Mouse (Mus musculus) CH12.LX (cell line): ENCODE data around the gene Phf5a. TPM values are rescaled to one million over a fixed set of nuclear protein-coding genes. Genes with fewer than 3 reads are reported as not detected.

Experiments
- DNase-seq: peaks from one replicate; pipeline ENCODE4 v3.0.0-alpha.2; 2013; ENCODE audit errors: extremely low read depth
- H3K27ac ChIP-seq: 2 replicates; pipeline ENCODE4 v1.5.1; 2012; ENCODE audit warnings: low read depth, mild to moderate bottlenecking, control low read depth, moderate library complexity; ENCODE audit not compliant: insufficient read depth
- H3K27me3 ChIP-seq: replicated peaks from 2 replicates; pipeline ENCODE3; 2012; ENCODE audit warnings: inconsistent platforms
- H3K36me3 ChIP-seq, 2 experiments: replicated peaks in 1 of 2; 2 replicates each; pipeline versions ENCODE3 to v1.6.1; 2012; ENCODE audit warnings: inconsistent platforms in 1 of 2, low read length in 1 of 2, mild to moderate bottlenecking in 1 of 2, mixed read lengths in 1 of 2, moderate library complexity in 1 of 2; ENCODE audit not compliant: control insufficient read depth in 1 of 2, insufficient read depth in 1 of 2
- H3K4me1 ChIP-seq, 2 experiments: 2 replicates each; pipeline ENCODE4 v1.6.1; 2012; ENCODE audit warnings: inconsistent platforms in 1 of 2, moderate library complexity in 1 of 2; ENCODE audit not compliant: insufficient read depth in 2 of 2, control insufficient read depth in 1 of 2
- H3K4me2 ChIP-seq: 2 replicates; pipeline ENCODE4 v1.6.1; 2012; ENCODE audit warnings: low read depth, mild to moderate bottlenecking, control low read depth; ENCODE audit not compliant: poor library complexity, insufficient read depth, severe bottlenecking
- H3K4me3 ChIP-seq, 3 experiments: fragments of 150-350 bp in 1 of 3; sonication (generic) in 1 of 3; replicated peaks in 1 of 3; 2 replicates each; pipeline versions ENCODE3 to v1.5.1; 2011 to 2012; ENCODE audit warnings: low read depth in 2 of 3, low read length in 2 of 3, mild to moderate bottlenecking in 2 of 3, moderate library complexity in 2 of 3, control low read depth in 1 of 3, improper control_type of control experiment in 1 of 3, inconsistent platforms in 1 of 3, mixed read lengths in 1 of 3; ENCODE audit not compliant: poor library complexity in 1 of 3
- H3K79me2 ChIP-seq: replicated peaks from 2 replicates; pipeline ENCODE4 v1.6.1; 2012; ENCODE audit warnings: mild to moderate bottlenecking, moderate library complexity; ENCODE audit not compliant: control insufficient read depth, poor library complexity, insufficient read depth, severe bottlenecking; ENCODE audit errors: extremely low read depth
- H3K9ac ChIP-seq: 2 replicates; pipeline ENCODE4 v1.6.1; 2012; ENCODE audit warnings: low read depth, mild to moderate bottlenecking, control low read depth, moderate library complexity; ENCODE audit not compliant: insufficient read depth
- H3K9me3 ChIP-seq: replicated peaks from 2 replicates; pipeline ENCODE3; 2012; ENCODE audit warnings: low read length, inconsistent platforms, mixed read lengths
- CHD1 ChIP-seq: IDR thresholded peaks from 2 replicates; pipeline ENCODE4 v1.6.1; 2012; ENCODE audit warnings: low read depth, low read length, improper control_type of control experiment, inconsistent platforms
- CTCF ChIP-seq, 2 experiments: IDR thresholded peaks in 1 of 2; conservative IDR thresholded peaks in 1 of 2; 2 replicates each; pipeline ENCODE4 v1.5.1; 2011 to 2012; ENCODE audit warnings: low read depth in 2 of 2, low read length in 2 of 2, improper control_type of control experiment in 1 of 2, inconsistent platforms in 1 of 2, mild to moderate bottlenecking in 1 of 2, moderate library complexity in 1 of 2
- E2F4 ChIP-seq: IDR thresholded peaks from 2 replicates; pipeline ENCODE4 v1.6.1; 2011; ENCODE audit warnings: low read depth, low read length, improper control_type of control experiment; ENCODE audit not compliant: insufficient replicate concordance
- EP300 ChIP-seq: IDR thresholded peaks from 2 replicates; pipeline ENCODE4 v1.6.1; 2011; ENCODE audit warnings: low read length, improper control_type of control experiment
- ETS1 ChIP-seq: conservative IDR thresholded peaks from 2 replicates; pipeline ENCODE4 v1.6.1; 2012; ENCODE audit warnings: low read depth, mild to moderate bottlenecking, inconsistent platforms, low read length, improper control_type of control experiment, moderate library complexity
- IRF4 ChIP-seq: IDR thresholded peaks from 2 replicates; pipeline ENCODE4 v1.6.1; 2014; ENCODE audit warnings: low read depth, mild to moderate bottlenecking, inconsistent platforms, low read length, improper control_type of control experiment
- JUN ChIP-seq: IDR thresholded peaks from 2 replicates; pipeline ENCODE4 v1.6.1; 2011; ENCODE audit warnings: low read depth, mild to moderate bottlenecking, low read length, improper control_type of control experiment, moderate library complexity; ENCODE audit not compliant: insufficient read depth
- MAFK ChIP-seq: IDR thresholded peaks from 2 replicates; pipeline ENCODE4 v1.6.1; 2011; ENCODE audit warnings: low read length, improper control_type of control experiment; ENCODE audit not compliant: insufficient replicate concordance
- MAX ChIP-seq: IDR thresholded peaks from 2 replicates; pipeline ENCODE4 v1.6.1; 2011; ENCODE audit warnings: low read length, improper control_type of control experiment
- MAZ ChIP-seq: IDR thresholded peaks from 2 replicates; pipeline ENCODE4 v1.6.1; 2012; ENCODE audit warnings: low read depth, mild to moderate bottlenecking, inconsistent platforms, low read length, improper control_type of control experiment, moderate library complexity
- PAX5 ChIP-seq: IDR thresholded peaks from 2 replicates; pipeline ENCODE4 v1.6.1; 2012; ENCODE audit warnings: low read length, inconsistent platforms, mixed read lengths
- SMC3 ChIP-seq: IDR thresholded peaks from 2 replicates; pipeline ENCODE4 v1.6.1; 2011; ENCODE audit warnings: low read depth, low read length, improper control_type of control experiment
- TBP ChIP-seq: conservative IDR thresholded peaks from 2 replicates; pipeline ENCODE4 v1.6.1; 2011; ENCODE audit warnings: low read depth, low read length, improper control_type of control experiment
- USF1 ChIP-seq: IDR thresholded peaks from 2 replicates; pipeline ENCODE4 v1.6.1; 2014; ENCODE audit warnings: low read depth, mild to moderate bottlenecking, inconsistent platforms, low read length, improper control_type of control experiment
- ZC3H11A ChIP-seq: IDR thresholded peaks from 2 replicates; pipeline ENCODE4 v1.6.1; 2012; ENCODE audit warnings: low read depth, mild to moderate bottlenecking, inconsistent platforms, low read length, improper control_type of control experiment
- dilution Hi-C: fragments of 300-500 bp; cut with MboI; formaldehyde crosslinking; loops from 2 replicates; pipeline ENCODE4 v1.14.3; 2020; ENCODE audit warnings: low sequenced_read_pairs; ENCODE audit not compliant: extremely low pct_unique_long_range_greater_than_20kb, extremely low pct_ligation_motif_present
- in situ Hi-C: fragments of 300-500 bp; cut with MboI; formaldehyde crosslinking; loops from 3 replicates; pipeline ENCODE4 v1.14.3; 2019; ENCODE audit warnings: low sequenced_read_pairs, low pct_ligation_motif_present, low pct_unique_long_range_greater_than_20kb, mixed read lengths
- polyA plus RNA-seq: library from polyadenylated mRNA; unstranded; fragments of >175 nt; gene quantifications from 2 replicates; pipeline ENCODE4 v1.2.1, GENCODE M21; 2012; ENCODE audit warnings: low read depth; ENCODE audit not compliant: insufficient read length
- total RNA-seq, 2 experiments: library from RNA; depleted of rRNA; stranded (reverse); fragments of 300-350 nt in 1 of 2; fragments of >200 nt in 1 of 2; gene quantifications; 2 replicates each; pipeline ENCODE4 v1.2.3; 2012 to 2014

The Phf5a gene
- total and polyA plus RNA-seq, 3 experiments = 86.3 to 177 (median 116) TPM

- Histone ChIP-seq H3K36me3 (peaks cover 77 to 94% of the 10 kb centered on the region in 2 experiments), H3K9me3 (no peaks in the 10 kb centered on the region), H3K9ac (no peak overlapping the region), H3K4me3 (no peak overlapping the region), H3K27ac (no peak overlapping the region), H3K4me2 (no peak overlapping the region), H3K79me2 (no peaks in the 10 kb centered on the region), H3K27me3 (no peaks in the 10 kb centered on the region), H3K4me1 (no peaks in the 10 kb centered on the region)
- in situ Hi-C loops = no loop called here
- TF ChIP-seq JUN = no peak
- TF ChIP-seq PAX5 = no peak
- no peak for TF ChIP-seq MAZ
- no peak for TF ChIP-seq CHD1
- no peak for TF ChIP-seq ZC3H11A
- no peak for TF ChIP-seq ETS1
- TF ChIP-seq SMC3 = no peak
- TF ChIP-seq IRF4 = no peak
- TF ChIP-seq EP300 = no peak
- DNase-seq = no peak
- dilution Hi-C loops = no loop called here
Observed at GRCm38 (mm10) chr15:81898751-81899150, 27.0 kb upstream of the Phf5a start.

GRCm38 (mm10) chr15:81897607-81898285, 26.0 kb upstream of the Phf5a start:
- in situ Hi-C loops (no loop called here), dilution Hi-C loops (no loop called here)
- no peaks in the 10 kb centered on the region for H3K79me2 ChIP-seq
- DNase-seq = no peak
- H3K4me3 ChIP-seq = no peak overlapping the region
- TF ChIP-seq USF1 (no peak), MAFK (no peak), TBP (no peak), CTCF (conservative IDR thresholded peaks at IDR 0.05 in 1 of 2, IDR thresholded peaks at IDR 0.05 in 1 of 2; ENCODE audit: low read depth in 2 of 2, low read length in 2 of 2) (no peak), SMC3 (no peak), E2F4 (no peak), MAX (no peak)
- no peak overlapping the region for H3K4me2 ChIP-seq
- H3K9me3 ChIP-seq = no peaks in the 10 kb centered on the region
- peaks cover 0 to 4% of the 10 kb centered on the region in 2 experiments; a peak in 2 of 4 replicates for H3K4me1 ChIP-seq
- H3K9ac ChIP-seq = no peak overlapping the region
- peaks cover 68 to 90% of the 10 kb centered on the region in 2 experiments for H3K36me3 ChIP-seq
- no peak overlapping the region for H3K27ac ChIP-seq
- H3K27me3 ChIP-seq = no peaks in the 10 kb centered on the region
